Mouse (Mus musculus): ENCODE measurements around the gene Dhdh. TPM values are rescaled to one million over a fixed set of nuclear protein-coding genes. Genes with fewer than 3 reads are reported as not detected.
"Not testable (repeated sequence)": the region's sequence is repeated elsewhere in the genome, so short reads cannot be mapped to it uniquely, and the experiment has no call there.

Dhdh gene
- polyA plus RNA-seq, 1 experiment from 2014 or later: 3.4 TPM

- Histone ChIP-seq H3K4me3 (ENCODE audit: low read length) (no peak overlapping the region), H3K4me2 (ENCODE audit: low read depth, low read length) (no peak overlapping the region)
- WGBS: 75% methylated on average over 1 of the region's 1 CpGs
Measured at GRCm38 (mm10) chr7:45482166-45482565, 6.4 kb downstream of the Dhdh start.

GRCm38 (mm10) chr7:45481374-45481927, 7.2 kb downstream of the Dhdh start, which contains the start of gene Tulp2:
Gene Tulp2, plus strand, starts transcription at chr7:45481877.
- no peaks in the 10 kb centered on the region for H3K27me3 ChIP-seq (ENCODE audit: control insufficient read depth, insufficient read depth, low read length)
- H3K36me3 ChIP-seq (ENCODE audit: control insufficient read depth, insufficient read depth): no peaks in the 10 kb centered on the region
- no peaks in the 10 kb centered on the region for H3K4me1 ChIP-seq (ENCODE audit: control insufficient read depth, insufficient read depth, low read length)
- WGBS: 47% methylated on average over 15 of the region's 15 CpGs
- H3K9ac ChIP-seq (ENCODE audit: low read length): no peak within 1 kb of the TSS
- H3K4me3 ChIP-seq (ENCODE audit: low read length): no peak within 1 kb of the TSS
- H3K4me2 ChIP-seq (ENCODE audit: low read depth, low read length): no peak within 1 kb of the TSS
- 0 out of 2 replicates have a peak, but pooled peaks have one; percentile 54 for ATAC-seq (replicated peaks; ENCODE audit: extremely low read depth, insufficient read depth, low FRiP score)
- no peaks in the 10 kb centered on the region for H3K9me3 ChIP-seq (replicated peaks; ENCODE audit: control insufficient read depth, low read length)
- H3K27ac ChIP-seq (ENCODE audit: low read length): no peak within 1 kb of the TSS

More at GRCm38 (mm10) chr7:45482166-45482565, 6.4 kb downstream of the Dhdh start:
- H3K36me3 ChIP-seq (ENCODE audit: control insufficient read depth, insufficient read depth): no peaks in the 10 kb centered on the region
- no peak for ATAC-seq (replicated peaks; ENCODE audit: extremely low read depth, insufficient read depth, low FRiP score)
- H3K27ac ChIP-seq (ENCODE audit: low read length): no peak overlapping the region
- no peak overlapping the region for H3K9ac ChIP-seq (ENCODE audit: low read length)
- no peaks in the 10 kb centered on the region for H3K27me3 ChIP-seq (ENCODE audit: control insufficient read depth, insufficient read depth, low read length)
- no peaks in the 10 kb centered on the region for H3K9me3 ChIP-seq (replicated peaks; ENCODE audit: control insufficient read depth, low read length)
- H3K4me1 ChIP-seq (ENCODE audit: control insufficient read depth, insufficient read depth, low read length): no peaks in the 10 kb centered on the region

- H3K9ac ChIP-seq (ENCODE audit: low read length); H3K4me3 ChIP-seq (ENCODE audit: low read length); ATAC-seq (replicated peaks; ENCODE audit: extremely low read depth, insufficient read depth, low FRiP score); H3K27me3 ChIP-seq (ENCODE audit: control insufficient read depth, insufficient read depth, low read length); H3K36me3 ChIP-seq (ENCODE audit: control insufficient read depth, insufficient read depth); H3K27ac ChIP-seq (ENCODE audit: low read length); H3K4me2 ChIP-seq (ENCODE audit: low read depth, low read length); H3K9me3 ChIP-seq (replicated peaks; ENCODE audit: control insufficient read depth, low read length); H3K4me1 ChIP-seq (ENCODE audit: control insufficient read depth, insufficient read depth, low read length): not testable (repeated sequence)
- 72% methylated on average over 3 of the region's 4 CpGs for WGBS
Measured at GRCm38 (mm10) chr7:45480310-45480709, 8.3 kb downstream of the Dhdh start.

- Histone ChIP-seq H3K4me3 (ENCODE audit: low read length) (no peak overlapping the region), H3K9me3 (replicated peaks; ENCODE audit: control insufficient read depth, low read length) (no peaks in the 10 kb centered on the region), H3K9ac (ENCODE audit: low read length) (no peak overlapping the region), H3K27me3 (ENCODE audit: control insufficient read depth, insufficient read depth, low read length) (no peaks in the 10 kb centered on the region), H3K4me2 (ENCODE audit: low read depth, low read length) (no peak overlapping the region), H3K27ac (ENCODE audit: low read length) (no peak overlapping the region), H3K4me1 (ENCODE audit: control insufficient read depth, insufficient read depth, low read length) (no peaks in the 10 kb centered on the region; the same call in 1 of the 2 replicates), H3K36me3 (ENCODE audit: control insufficient read depth, insufficient read depth) (no peaks in the 10 kb centered on the region)
- ATAC-seq (replicated peaks; ENCODE audit: extremely low read depth, insufficient read depth, low FRiP score): no peak
- 93% methylated on average over 7 of the region's 7 CpGs for WGBS
Measured at GRCm38 (mm10) chr7:45478774-45479173, 9.8 kb downstream of the Dhdh start.

- H3K27ac ChIP-seq (ENCODE audit: low read length): no peak overlapping the region
- H3K9ac ChIP-seq (ENCODE audit: low read length): no peak overlapping the region
- no peaks in the 10 kb centered on the region for H3K36me3 ChIP-seq (ENCODE audit: control insufficient read depth, insufficient read depth)
- H3K27me3 ChIP-seq (ENCODE audit: control insufficient read depth, insufficient read depth, low read length): no peaks in the 10 kb centered on the region
- no peak overlapping the region for H3K4me3 ChIP-seq (ENCODE audit: low read length)
- no peak overlapping the region for H3K4me2 ChIP-seq (ENCODE audit: low read depth, low read length)
- WGBS: 8% methylated on average over 3 of the region's 3 CpGs
- H3K4me1 ChIP-seq (ENCODE audit: control insufficient read depth, insufficient read depth, low read length): no peaks in the 10 kb centered on the region; the same call in 1 of the 2 replicates
- peak; percentile 26; the same call in 1 of the 2 replicates for ATAC-seq (replicated peaks; ENCODE audit: extremely low read depth, insufficient read depth, low FRiP score)
- H3K9me3 ChIP-seq (replicated peaks; ENCODE audit: control insufficient read depth, low read length): no peaks in the 10 kb centered on the region
Measured at GRCm38 (mm10) chr7:45477003-45477402, 11.6 kb downstream of the Dhdh start.

GRCm38 (mm10) chr7:45476453-45476852, 12.2 kb downstream of the Dhdh start:
- no peak overlapping the region for H3K9ac ChIP-seq (ENCODE audit: low read length)

GRCm38 (mm10) chr7:45475291-45475969, 13.2 kb downstream of the Dhdh start:
- H3K27ac ChIP-seq (ENCODE audit: low read length): no peak overlapping the region
- 56% methylated on average over 16 of the region's 16 CpGs for WGBS
- no peaks in the 10 kb centered on the region for H3K36me3 ChIP-seq (ENCODE audit: control insufficient read depth, insufficient read depth)
- peak overlapping the region; percentile 57 for H3K4me2 ChIP-seq (ENCODE audit: low read depth, low read length)
- no peaks in the 10 kb centered on the region; the same call in 1 of the 2 replicates for H3K4me1 ChIP-seq (ENCODE audit: control insufficient read depth, insufficient read depth, low read length)
- peak overlapping the region; percentile 34 for H3K4me3 ChIP-seq (ENCODE audit: low read length)
- no peaks in the 10 kb centered on the region for H3K27me3 ChIP-seq (ENCODE audit: control insufficient read depth, insufficient read depth, low read length)
- H3K9ac ChIP-seq (ENCODE audit: low read length): peak overlapping the region; percentile 57
- ATAC-seq (replicated peaks; ENCODE audit: extremely low read depth, insufficient read depth, low FRiP score): no peak; the same call in 1 of the 2 replicates
- H3K9me3 ChIP-seq (replicated peaks; ENCODE audit: control insufficient read depth, low read length): no peaks in the 10 kb centered on the region

More at GRCm38 (mm10) chr7:45476453-45476852, 12.2 kb downstream of the Dhdh start:
- H3K4me3 ChIP-seq (ENCODE audit: low read length): no peak overlapping the region
- H3K27me3 ChIP-seq (ENCODE audit: control insufficient read depth, insufficient read depth, low read length): no peaks in the 10 kb centered on the region
- H3K4me2 ChIP-seq (ENCODE audit: low read depth, low read length): no peak overlapping the region
- ATAC-seq (replicated peaks; ENCODE audit: extremely low read depth, insufficient read depth, low FRiP score): no peak
- WGBS: 50% methylated on average over 1 of the region's 1 CpGs
- no peaks in the 10 kb centered on the region for H3K9me3 ChIP-seq (replicated peaks; ENCODE audit: control insufficient read depth, low read length)
- H3K27ac ChIP-seq (ENCODE audit: low read length): no peak overlapping the region
- H3K4me1 ChIP-seq (ENCODE audit: control insufficient read depth, insufficient read depth, low read length): no peaks in the 10 kb centered on the region; the same call in 1 of the 2 replicates
- no peaks in the 10 kb centered on the region for H3K36me3 ChIP-seq (ENCODE audit: control insufficient read depth, insufficient read depth)

- no peaks in the 10 kb centered on the region for H3K27me3 ChIP-seq (ENCODE audit: control insufficient read depth, insufficient read depth, low read length)
- peaks cover 6% of the 10 kb centered on the region for H3K4me1 ChIP-seq (ENCODE audit: control insufficient read depth, insufficient read depth, low read length)
- no peak overlapping the region for H3K27ac ChIP-seq (ENCODE audit: low read length)
- ATAC-seq (replicated peaks; ENCODE audit: extremely low read depth, insufficient read depth, low FRiP score): no peak
- no peak overlapping the region for H3K4me3 ChIP-seq (ENCODE audit: low read length)
- no peak overlapping the region for H3K4me2 ChIP-seq (ENCODE audit: low read depth, low read length)
- WGBS: 4% methylated on average over 3 of the region's 3 CpGs
- no peak overlapping the region for H3K9ac ChIP-seq (ENCODE audit: low read length)
- H3K9me3 ChIP-seq (replicated peaks; ENCODE audit: control insufficient read depth, low read length): no peaks in the 10 kb centered on the region
- H3K36me3 ChIP-seq (ENCODE audit: control insufficient read depth, insufficient read depth): no peaks in the 10 kb centered on the region
Measured at GRCm38 (mm10) chr7:45470869-45471268, 17.7 kb downstream of the Dhdh start.

GRCm38 (mm10) chr7:45467090-45467670, 21.4 kb downstream of the Dhdh start:
- WGBS: 34% methylated on average over 7 of the region's 7 CpGs
- Histone ChIP-seq H3K9me3 (replicated peaks; ENCODE audit: control insufficient read depth, low read length) (no peaks in the 10 kb centered on the region), H3K27ac (ENCODE audit: low read length) (no peak overlapping the region), H3K9ac (ENCODE audit: low read length) (peak overlapping the region; percentile 81), H3K4me2 (ENCODE audit: low read depth, low read length) (peak overlapping the region; percentile 71), H3K4me3 (ENCODE audit: low read length) (peak overlapping the region; percentile 86), H3K4me1 (ENCODE audit: control insufficient read depth, insufficient read depth, low read length) (peaks cover 11% of the 10 kb centered on the region), H3K36me3 (ENCODE audit: control insufficient read depth, insufficient read depth) (peaks cover 18% of the 10 kb centered on the region; the same call in 1 of the 2 replicates), H3K27me3 (ENCODE audit: control insufficient read depth, insufficient read depth, low read length) (no peaks in the 10 kb centered on the region)
- peak; percentile 7 for ATAC-seq (replicated peaks; ENCODE audit: extremely low read depth, insufficient read depth, low FRiP score)
